Mouse (Mus musculus) lung, postnatal 10 days (tissue): ENCODE data around the gene Rnf182.

Experiments
- DNase-seq: peaks from one replicate; pipeline ENCODE4 v3.0.0; 2021

Rnf182 gene

GRCm38 (mm10) chr13:43614667-43615066 is 843 bp upstream of the Rnf182 start:
- no peak for DNase-seq

- no peak for DNase-seq
These were observed 325 bp upstream of the Rnf182 start for GRCm38 (mm10) chr13:43615194-43615576.

GRCm38 (mm10) chr13:43616551-43616950 is 1.0 kb downstream of the Rnf182 start:
- no peak for DNase-seq

- DNase-seq, result no peak
These were observed 4.2 kb downstream of the Rnf182 start for GRCm38 (mm10) chr13:43619550-43620175.

GRCm38 (mm10) chr13:43627922-43628321 is 12.4 kb downstream of the Rnf182 start:
- DNase-seq, result no peak

GRCm38 (mm10) chr13:43629785-43630184 is 14.3 kb downstream of the Rnf182 start:
- no peak for DNase-seq

- no peak for DNase-seq
These were observed 15.8 kb downstream of the Rnf182 start for GRCm38 (mm10) chr13:43631266-43631665.

GRCm38 (mm10) chr13:43633024-43633423 is 17.5 kb downstream of the Rnf182 start:
- no peak for DNase-seq

- DNase-seq, result no peak
These were observed 22.2 kb downstream of the Rnf182 start for GRCm38 (mm10) chr13:43637720-43638119.

- no peak for DNase-seq
These were observed 29.5 kb downstream of the Rnf182 start for GRCm38 (mm10) chr13:43644991-43645390.

- no peak for DNase-seq
These were observed 33.0 kb downstream of the Rnf182 start for GRCm38 (mm10) chr13:43648556-43648955.

GRCm38 (mm10) chr13:43651277-43651676 is 35.8 kb downstream of the Rnf182 start:
- DNase-seq, result no peak

- DNase-seq, result no peak
These were observed 38.6 kb downstream of the Rnf182 start for GRCm38 (mm10) chr13:43654091-43654490.

- DNase-seq, result no peak
These were observed 47.7 kb downstream of the Rnf182 start for GRCm38 (mm10) chr13:43663225-43663624.

- no peak for DNase-seq
These were observed 50.6 kb downstream of the Rnf182 start for GRCm38 (mm10) chr13:43666130-43666529.

- no peak for DNase-seq
These were observed 51.4 kb downstream of the Rnf182 start for GRCm38 (mm10) chr13:43666920-43667319.

- no peak for DNase-seq
These were observed 61.8 kb downstream of the Rnf182 start for GRCm38 (mm10) chr13:43677159-43677882.

- no peak for DNase-seq
These were observed 62.4 kb downstream of the Rnf182 start for GRCm38 (mm10) chr13:43677883-43678244.

- peak; percentile 60 for DNase-seq
These were observed 69.0 kb downstream of the Rnf182 start for GRCm38 (mm10) chr13:43684499-43684994.

- no peak for DNase-seq
These were observed 72.6 kb downstream of the Rnf182 start for GRCm38 (mm10) chr13:43688065-43688464.

- no peak for DNase-seq
These were observed 76.2 kb downstream of the Rnf182 start for GRCm38 (mm10) chr13:43691755-43692154.

GRCm38 (mm10) chr13:43695521-43695920 is 80.0 kb downstream of the Rnf182 start:
- no peak for DNase-seq

GRCm38 (mm10) chr13:43696011-43696410 is 80.5 kb downstream of the Rnf182 start:
- DNase-seq, result no peak

- no peak for DNase-seq
These were observed 83.0 kb downstream of the Rnf182 start for GRCm38 (mm10) chr13:43698506-43698905.

GRCm38 (mm10) chr13:43703471-43703870 is 88.0 kb downstream of the Rnf182 start:
- DNase-seq, result no peak
